Mouse (Mus musculus) heart, postnatal 4 days (tissue): Measurements from ENCODE around the gene Gm4924. TPM values are rescaled to one million over a fixed set of nuclear protein-coding genes. Genes with fewer than 3 reads are reported as not detected.

Source experiments
- DNase-seq: peaks from one replicate; pipeline ENCODE4 v3.0.0; 2021
- total RNA-seq, 2 experiments: library from RNA; stranded (reverse); gene quantifications; 2 replicates each; pipeline ENCODE4 v1.2.3; 2021

Gene Gm4924
- total RNA-seq, result 1 to 10 TPM; 5.0 to 5.7 TPM

DNA sequence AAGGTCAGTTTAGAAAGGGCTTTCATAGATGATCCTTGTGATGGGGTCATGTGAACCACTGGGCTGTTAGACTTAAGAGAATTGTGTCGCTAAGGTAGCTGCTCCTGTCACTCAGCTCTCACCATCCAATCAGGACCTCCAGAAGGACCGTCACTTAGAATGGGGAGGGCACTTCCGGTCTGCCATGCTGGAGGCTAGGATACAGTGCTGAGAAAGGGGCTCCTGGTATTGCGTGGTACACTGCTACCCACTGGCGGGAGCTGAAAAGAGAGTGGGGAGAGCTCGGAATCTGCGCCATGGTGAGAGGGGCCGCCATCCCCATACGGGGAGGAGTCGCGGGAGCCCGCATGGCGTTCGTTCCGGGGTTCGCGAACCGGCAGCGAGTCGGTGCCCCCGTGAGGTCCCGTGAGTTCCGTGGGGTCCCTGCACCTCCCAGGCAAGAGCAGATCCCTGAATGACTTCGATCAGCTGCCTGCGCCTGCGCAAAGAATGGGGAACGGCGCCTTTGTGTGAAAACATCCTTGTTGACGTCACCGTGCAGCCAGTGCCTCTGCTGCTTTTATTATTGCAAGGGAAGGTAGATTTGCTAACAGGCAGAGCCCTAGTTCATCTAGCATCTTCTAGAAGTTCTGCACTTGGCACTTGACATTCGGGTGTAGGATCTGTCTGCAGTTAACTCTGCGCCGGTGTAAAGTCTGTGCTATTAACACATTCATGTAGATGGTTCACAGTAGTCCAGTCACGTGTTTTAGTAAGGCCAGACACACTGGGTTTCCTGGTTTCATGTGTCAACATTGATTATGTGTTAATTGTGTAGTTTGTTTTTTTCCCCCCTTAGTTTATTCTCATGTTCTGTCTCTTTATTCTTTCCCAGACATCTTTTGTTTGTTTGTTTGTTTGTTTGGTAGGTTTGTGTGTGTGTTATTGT is at the start of gene Gm4924:
Gene Gm4924 (plus strand): TSS at position 173 of the 928 bp plus-strand sequence.
- peak; percentile 85 for DNase-seq

DNA sequence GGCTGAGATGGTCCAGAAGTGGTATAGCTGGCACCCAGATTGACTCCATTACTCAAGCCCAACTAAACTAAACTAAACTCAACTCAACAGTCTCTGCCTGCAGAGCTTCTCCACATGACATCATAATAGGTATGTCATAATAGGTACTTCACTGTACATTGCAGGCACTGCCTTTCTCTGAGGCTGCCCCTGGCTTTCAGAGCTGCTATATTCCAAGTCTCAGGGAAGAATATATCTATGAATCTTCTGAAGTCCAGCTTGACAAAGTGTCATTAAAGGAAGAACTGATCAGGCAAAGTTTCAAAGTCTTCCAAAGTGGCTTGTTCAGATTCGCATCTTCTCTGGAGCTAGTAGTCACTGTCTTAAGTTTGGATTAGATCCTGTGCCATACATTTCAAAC is 37.6 kb upstream of the Gm4924 start, which contains the start of gene 4932415D10Rik:
Gene 4932415D10Rik (minus strand): TSS at position 101 of the 400 bp plus-strand sequence.
- no peak for DNase-seq

- no peak for DNase-seq
These were observed 33.9 kb upstream of the Gm4924 start for GRCm38 (mm10) chr10:82320134-82320533.

- no peak for DNase-seq
These were observed 24.2 kb upstream of the Gm4924 start for GRCm38 (mm10) chr10:82329826-82330225.

- no peak for DNase-seq
These were observed 1.3 kb downstream of the Gm4924 start for GRCm38 (mm10) chr10:82355401-82355800.

- DNase-seq, result no peak
These were observed 7.9 kb downstream of the Gm4924 start for GRCm38 (mm10) chr10:82361911-82362310.

- no peak for DNase-seq
These were observed 28.9 kb downstream of the Gm4924 start for GRCm38 (mm10) chr10:82382992-82383391.

- DNase-seq, result no peak
These were observed 55.5 kb downstream of the Gm4924 start for GRCm38 (mm10) chr10:82409511-82409910.

- DNase-seq, result no peak
These were observed 69.6 kb downstream of the Gm4924 start for GRCm38 (mm10) chr10:82423631-82424030.

Other genes starting within 250 kb of the Gm4924 start
- gene AU041133, start 226.2 kb upstream of the Gm4924 start, total RNA-seq, result 1 to 10 TPM; 5.9 to 6.0 TPM
- gene Zfp938, start 113.0 kb upstream of the Gm4924 start, total RNA-seq, result 1 to 10 TPM; 9.8 to 10.0 TPM
- not detected for gene 4932415D10Rik, start 37.7 kb upstream of the Gm4924 start, total RNA-seq
- not detected for gene Gm1553, start 138.4 kb downstream of the Gm4924 start, total RNA-seq